Mouse (Mus musculus) cerebellum, adult 11-12 months (tissue): ENCODE measurements around the gene Il18rap.

Experiments
- DNase-seq: peaks from one replicate; pipeline ENCODE4 v3.0.0; 2022

The Il18rap gene

DNA sequence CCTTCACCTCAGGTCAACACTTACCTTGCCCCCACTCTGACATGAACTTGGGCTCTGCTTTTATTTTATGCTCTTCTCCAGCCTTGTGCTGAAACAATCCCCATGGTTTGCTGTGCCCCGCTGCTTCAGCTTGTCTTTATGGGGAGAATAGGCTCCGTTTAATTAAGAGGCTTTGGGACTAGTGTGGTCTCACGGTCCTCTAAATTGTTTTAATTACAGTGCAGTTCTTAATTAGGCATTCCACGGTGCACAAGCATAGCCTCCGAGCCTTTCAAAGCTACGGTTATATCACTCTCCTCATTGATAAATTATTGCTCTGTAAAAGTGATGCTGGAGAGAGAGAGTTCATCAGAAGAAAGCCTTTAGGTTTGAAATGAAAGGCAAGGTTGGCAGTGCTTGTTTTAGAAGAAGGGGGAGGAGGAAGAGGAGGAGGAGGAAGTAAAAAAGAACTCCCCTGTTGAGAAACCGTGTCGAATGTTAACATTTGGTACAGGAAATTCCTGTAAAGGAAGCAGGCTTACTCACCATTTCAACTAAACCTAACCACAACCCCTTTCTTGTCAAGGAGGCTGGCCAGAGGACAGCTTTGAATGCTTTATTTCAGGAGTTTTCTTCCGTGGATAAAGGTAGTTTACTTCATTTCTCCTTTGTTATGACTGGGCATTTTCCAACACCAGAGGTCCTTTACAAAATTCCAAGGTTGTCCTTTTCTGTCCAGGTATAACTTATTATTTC, at the start of gene Il18rap:
Gene Il18rap (plus strand): TSS at position 512 of the 735 bp plus-strand sequence.
- DNase-seq: no peak

DNA sequence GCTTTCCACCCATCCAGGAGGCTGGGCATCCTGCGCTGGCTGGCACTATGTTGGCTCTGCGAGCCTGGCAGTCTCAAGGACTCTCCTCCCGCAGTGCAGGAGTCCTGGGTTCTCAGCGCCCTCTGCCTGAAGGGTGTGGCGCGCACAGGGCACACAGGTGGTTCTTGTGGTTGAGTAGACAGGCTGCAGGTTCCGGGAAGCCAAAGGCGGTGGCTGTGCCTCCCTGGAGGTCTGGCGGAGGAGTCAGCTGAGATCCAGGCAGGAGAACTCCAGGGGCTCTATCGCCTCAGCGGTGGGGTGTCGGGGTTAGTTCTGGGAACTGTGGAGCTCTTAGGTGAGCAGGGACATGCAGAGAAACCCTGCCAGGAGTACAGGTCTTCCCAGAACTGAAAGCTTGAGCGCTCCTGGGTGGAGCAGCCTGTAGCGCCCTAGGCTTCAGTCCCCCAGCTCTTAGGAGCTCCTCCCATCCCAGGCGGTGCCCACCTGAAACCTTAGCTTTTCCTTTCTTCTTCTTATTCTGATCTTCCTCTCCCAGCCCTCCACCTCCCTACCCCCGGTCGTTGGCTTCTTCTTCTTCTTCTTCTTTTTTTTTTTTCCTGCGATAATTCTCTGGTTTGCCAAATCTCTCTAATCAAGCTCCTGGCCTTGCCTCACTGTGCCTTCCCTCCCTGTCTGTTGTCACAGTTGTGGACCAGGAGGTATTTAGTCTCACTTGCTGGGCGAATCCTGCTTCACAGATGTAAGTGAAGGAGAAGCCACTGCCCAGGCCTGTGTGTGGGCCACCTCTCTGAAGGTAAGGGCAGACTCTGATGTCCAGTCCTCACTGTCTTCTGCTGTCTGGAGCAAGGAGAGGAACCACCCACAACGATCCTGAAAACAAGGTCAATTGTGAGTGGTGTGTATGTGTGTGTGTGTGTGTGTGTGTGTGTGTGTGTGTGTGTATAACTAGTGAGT, 49.4 kb upstream of the Il18rap start, which contains the start of gene Il18r1:
Gene Il18r1 (plus strand): TSS at position 76 of the 954 bp plus-strand sequence.
- no peak for DNase-seq

GRCm38 (mm10) chr1:40467306-40467705, 47.9 kb upstream of the Il18rap start:
- no peak for DNase-seq

DNA sequence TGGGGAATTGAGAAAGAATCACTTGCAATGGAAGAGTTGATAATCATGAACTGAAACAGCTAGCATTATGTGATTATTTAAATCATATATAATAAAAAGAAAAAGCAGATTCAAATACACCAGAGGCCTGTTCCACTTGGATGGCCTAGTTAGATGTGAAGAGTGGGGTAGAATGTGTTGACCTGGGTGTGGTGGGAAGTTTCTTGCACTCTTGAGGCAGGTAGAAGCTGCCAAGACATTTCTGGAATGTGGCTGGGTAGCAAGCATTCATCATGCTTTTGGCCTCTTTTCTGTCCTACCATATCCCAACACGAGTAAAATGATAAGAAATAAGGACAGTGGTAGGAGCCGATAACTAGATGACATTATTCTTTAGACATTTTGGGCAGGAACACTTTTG, 46.4 kb upstream of the Il18rap start:
- DNase-seq: no peak

GRCm38 (mm10) chr1:40469900-40470299, 45.3 kb upstream of the Il18rap start:
- no peak for DNase-seq

GRCm38 (mm10) chr1:40472401-40472800, 42.8 kb upstream of the Il18rap start:
- no peak for DNase-seq

GRCm38 (mm10) chr1:40473640-40474039, 41.5 kb upstream of the Il18rap start:
- DNase-seq: no peak

DNA sequence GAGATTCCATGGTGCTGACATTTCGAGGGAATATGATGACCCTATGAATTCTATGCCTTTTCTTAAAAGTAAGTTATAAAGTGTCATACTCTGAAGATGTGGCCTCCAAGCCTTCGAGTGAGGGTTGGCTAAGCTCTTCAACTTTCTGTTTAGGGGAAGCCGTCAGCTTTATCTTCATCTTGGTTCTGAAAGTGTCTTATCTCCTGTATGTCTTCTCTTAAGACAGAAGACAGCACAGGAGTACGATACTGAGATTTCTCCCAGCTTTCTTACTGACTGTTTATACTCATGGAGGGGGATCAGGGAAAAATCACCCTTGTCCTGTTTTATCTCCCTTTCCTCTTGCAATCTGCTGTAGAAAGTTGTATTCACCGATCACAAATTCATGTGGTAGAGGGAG, 40.8 kb upstream of the Il18rap start:
- DNase-seq: no peak

- no peak for DNase-seq
Observed at GRCm38 (mm10) chr1:40475697-40476096, 39.5 kb upstream of the Il18rap start.

DNA sequence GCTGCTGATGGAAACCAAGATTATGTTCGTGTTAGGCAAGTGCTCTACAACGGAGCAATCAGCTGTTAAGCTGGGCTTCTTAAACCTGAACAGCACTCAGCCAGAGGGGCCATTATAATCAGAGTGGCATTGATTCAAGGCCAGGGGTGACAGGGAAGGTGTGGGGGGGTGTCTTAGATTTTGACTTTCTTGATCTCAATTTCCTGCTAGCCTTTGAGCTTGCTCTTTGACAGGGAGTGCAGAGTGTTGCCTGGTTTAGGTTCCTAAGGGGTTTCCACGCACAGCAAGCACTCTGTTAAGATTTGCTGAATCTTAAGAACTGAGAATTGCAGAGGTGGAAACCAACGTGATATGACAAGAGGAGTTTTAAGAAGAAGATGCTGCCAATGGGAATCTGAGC, 38.4 kb upstream of the Il18rap start:
- no peak for DNase-seq

DNA sequence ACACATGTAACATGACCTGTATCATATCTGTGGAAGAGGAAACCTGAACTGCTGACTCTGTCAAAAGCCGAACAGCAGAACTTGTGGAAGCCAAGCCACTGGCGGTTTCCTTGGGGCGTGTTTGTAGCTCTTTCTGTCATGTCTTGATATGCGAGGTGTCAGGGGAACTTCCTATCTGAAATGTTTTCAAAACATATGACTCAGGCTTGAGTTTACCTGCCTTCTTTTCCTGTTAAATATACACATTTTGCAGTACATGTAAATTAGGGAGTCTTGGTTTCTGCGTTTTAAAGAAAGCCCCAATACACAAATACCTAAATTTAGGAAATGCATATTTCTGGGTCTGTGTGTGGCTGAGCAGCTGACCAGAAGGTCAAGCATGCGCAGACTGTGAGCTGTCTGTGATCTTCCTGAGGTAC, 35.6 kb upstream of the Il18rap start:
- DNase-seq: no peak

DNA sequence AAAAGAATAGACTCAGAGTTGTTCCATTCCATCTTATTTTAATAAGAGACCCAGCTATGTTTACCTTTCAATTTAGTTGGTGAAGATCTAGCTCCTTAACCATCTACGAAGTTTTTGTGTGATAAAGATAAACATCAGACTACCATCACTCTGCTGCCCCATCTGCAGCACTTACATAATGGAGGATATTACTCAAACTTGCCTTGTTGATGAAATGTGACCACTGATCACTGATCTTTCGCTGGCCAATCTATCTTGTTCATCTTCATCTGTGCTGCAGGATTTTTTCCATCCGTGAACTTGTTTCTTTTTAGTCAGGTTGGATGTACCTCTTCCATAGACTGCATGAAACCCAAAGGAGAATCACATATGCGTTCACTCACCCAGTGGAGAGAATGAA, 20.6 kb upstream of the Il18rap start:
- DNase-seq: no peak

DNA sequence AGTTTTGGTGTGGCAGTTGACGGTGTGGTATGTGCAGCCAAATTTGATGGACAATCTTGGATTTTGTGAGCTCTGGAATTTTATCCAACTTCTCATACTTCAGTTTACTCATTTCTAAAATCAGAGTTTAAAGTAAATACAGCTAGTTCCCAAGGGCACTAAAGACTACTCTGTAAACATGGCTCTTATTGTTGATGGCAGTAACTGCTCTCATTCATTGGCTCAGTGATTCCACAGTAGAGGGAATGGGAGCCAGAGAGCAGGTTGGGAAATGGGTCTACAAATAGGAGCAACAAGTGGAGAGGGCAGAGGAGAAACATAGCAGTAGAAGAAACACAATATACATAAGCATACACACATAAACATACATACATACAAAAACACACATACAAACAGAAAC, 15.5 kb upstream of the Il18rap start:
- DNase-seq: no peak

- DNase-seq: no peak
Observed at GRCm38 (mm10) chr1:40501126-40501525, 14.0 kb upstream of the Il18rap start.

GRCm38 (mm10) chr1:40501546-40502398, 13.4 kb upstream of the Il18rap start:
- no peak for DNase-seq

- DNase-seq: no peak
Observed at GRCm38 (mm10) chr1:40504548-40504947, 10.6 kb upstream of the Il18rap start.

- no peak for DNase-seq
Observed at GRCm38 (mm10) chr1:40516364-40516763, 1.2 kb downstream of the Il18rap start.

DNA sequence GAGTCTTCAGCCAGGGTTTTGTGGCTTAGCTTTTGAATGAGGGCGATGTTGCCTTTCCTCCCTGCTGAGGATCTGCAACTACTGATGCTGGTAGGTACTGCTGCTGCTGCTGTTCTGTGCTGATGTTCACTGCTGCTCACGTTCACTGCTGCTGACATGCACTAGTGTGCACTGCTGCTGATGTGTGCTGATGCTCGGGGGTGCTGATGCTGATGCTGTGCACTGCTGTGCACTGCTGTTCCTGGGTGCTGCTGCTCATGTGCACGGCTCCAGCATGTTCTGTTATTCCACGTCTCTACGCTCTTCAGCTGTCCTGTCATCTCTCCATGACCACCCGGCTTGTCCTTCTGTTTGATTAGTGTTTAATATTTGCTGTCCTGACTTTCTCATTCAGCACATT, 7.8 kb downstream of the Il18rap start:
- DNase-seq: no peak

DNA sequence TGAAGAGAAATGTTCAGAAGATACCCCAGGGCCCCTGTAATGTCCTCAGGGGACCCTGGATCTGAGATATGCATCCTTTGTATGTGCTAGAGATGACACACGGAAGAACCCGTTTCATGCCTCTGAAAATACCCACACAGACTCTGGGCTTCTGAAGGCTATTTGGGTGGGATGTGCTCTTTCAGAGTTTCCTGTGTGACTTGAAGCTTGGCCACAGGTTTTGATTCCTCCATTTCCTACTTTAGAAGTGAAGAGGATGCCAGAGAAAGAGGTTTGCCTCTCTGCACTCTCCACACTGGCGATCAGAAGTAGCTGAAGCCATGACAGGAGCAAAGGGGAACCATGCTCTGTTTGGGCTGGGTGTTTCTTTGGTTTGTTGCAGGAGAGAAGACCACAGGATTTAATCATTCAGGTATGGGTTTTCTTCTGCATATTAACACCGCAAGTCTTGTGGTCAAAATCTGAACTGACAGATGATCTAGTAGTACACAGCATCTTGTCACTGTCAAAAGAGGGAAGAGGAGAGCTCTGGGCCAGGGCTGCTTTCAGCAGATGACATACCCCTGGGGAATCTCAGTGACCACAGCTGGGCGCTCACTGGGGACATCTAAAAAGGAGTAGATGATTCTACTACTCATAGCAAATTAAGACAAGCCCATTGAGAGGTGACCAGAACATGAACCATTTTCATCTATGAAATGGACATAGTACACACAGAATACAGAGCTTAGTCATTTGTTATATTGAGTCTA, 9.0 kb downstream of the Il18rap start:
- no peak for DNase-seq

- no peak for DNase-seq
Observed at GRCm38 (mm10) chr1:40529287-40529686, 14.1 kb downstream of the Il18rap start.

DNA sequence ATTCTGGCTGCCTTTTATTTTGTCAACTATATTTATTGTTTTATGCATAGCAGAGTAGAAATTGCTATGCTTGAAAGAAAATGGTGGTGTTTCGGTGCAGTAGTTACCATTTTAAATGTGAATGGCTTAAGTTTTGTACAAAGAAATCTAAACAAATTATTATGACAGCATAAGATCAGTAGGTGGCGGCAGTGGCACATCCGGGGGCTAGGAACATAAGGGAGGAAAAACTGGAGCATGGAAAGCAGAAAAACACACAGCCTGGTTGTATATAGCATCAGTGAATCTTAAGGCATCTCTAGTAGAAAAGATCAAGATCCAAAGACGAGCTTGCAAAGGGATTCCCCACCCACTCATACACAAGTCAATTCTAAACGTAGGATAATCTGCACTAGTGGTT, 22.4 kb downstream of the Il18rap start:
- DNase-seq: no peak

- DNase-seq: no peak
Observed at GRCm38 (mm10) chr1:40544650-40545049, 29.5 kb downstream of the Il18rap start.
